Mouse (Mus musculus) cerebellum, adult 2 months (tissue): ENCODE data around the gene Prps1.

ENCODE experiments used
- CTCF ChIP-seq: fragments of 200-500 bp; IDR thresholded peaks from 2 replicates; pipeline ENCODE4 v1.5.1; 2011; ENCODE audit warnings: low read depth, mild to moderate bottlenecking, control low read depth, low read length, moderate library complexity, borderline replicate concordance; ENCODE audit not compliant: insufficient read depth
- POLR2A ChIP-seq: fragments of 200-500 bp; IDR thresholded peaks from 2 replicates; pipeline ENCODE4 v1.6.1; 2011; ENCODE audit warnings: low read length, control low read depth, borderline replicate concordance; ENCODE audit not compliant: insufficient read depth

GRCm38 (mm10) chrX:140493527-140494029 is 37.2 kb downstream of the Prps1 start:
- no peak for TF ChIP-seq CTCF
- no peak for TF ChIP-seq POLR2A
